Mouse (Mus musculus) testis, adult 2 months (tissue): ENCODE data around the gene Pqlc2.

Experiments
- CTCF ChIP-seq: fragments of 200-500 bp; IDR thresholded peaks from 2 replicates; pipeline ENCODE4 v1.5.1; 2012; ENCODE audit warnings: low read depth, mild to moderate bottlenecking, inconsistent platforms, low read length, moderate library complexity; ENCODE audit not compliant: control insufficient read depth, insufficient read depth, insufficient replicate concordance
- POLR2A ChIP-seq: fragments of 200-500 bp; IDR thresholded peaks from 2 replicates; pipeline ENCODE4 v1.6.1; 2012; ENCODE audit warnings: low read depth, mild to moderate bottlenecking, inconsistent platforms, low read length, moderate library complexity; ENCODE audit not compliant: control insufficient read depth

- TF ChIP-seq CTCF (no peak), POLR2A (no peak)
These were observed 12.9 kb downstream of the Pqlc2 start for GRCm38 (mm10) chr4:139297566-139297965.
